Mouse (Mus musculus) embryo, embryonic 10 days (tissue): ENCODE results near the gene Ehbp1.

Source experiments
- DNase-seq: peaks from one replicate; pipeline ENCODE4 v3.0.0-alpha.2; 2015; ENCODE audit warnings: low spot score

The Ehbp1 gene

DNA sequence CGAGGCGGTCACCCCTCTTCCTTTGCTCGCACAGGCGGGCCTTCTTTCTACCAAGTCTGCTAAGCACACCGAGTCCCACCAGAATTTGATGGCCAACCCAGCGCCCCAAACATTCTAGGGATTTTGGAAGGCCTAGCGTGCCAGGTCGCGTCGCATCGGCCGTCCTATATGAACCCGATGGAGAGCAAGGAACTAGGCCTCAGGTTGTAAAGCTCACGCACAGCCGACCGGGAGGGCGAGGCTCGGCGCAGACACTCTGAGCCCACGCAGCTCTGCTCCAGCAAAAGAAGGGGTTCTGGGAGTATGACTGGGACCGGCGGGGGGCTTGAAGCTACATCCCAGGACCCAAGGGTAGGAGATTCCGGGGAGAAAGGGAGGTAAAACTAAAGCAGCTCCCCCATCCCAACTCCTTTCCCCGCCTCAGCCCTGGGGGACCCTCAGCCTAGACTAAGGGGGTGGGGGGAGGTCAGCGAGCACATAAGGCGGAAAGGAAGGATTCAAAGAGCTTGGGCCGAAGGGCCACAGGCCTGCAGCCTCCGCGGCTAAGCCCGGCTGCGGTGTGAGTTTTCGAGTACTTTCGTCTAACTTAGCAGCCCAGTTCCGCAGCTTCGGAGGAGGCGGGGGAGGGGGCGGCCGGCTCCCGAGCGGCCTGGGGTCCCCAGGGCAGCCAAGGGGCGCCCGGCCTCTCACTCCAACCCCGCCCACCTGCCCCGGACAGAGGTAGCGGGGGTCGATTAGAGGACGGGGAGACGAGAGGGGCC lies 341.6 kb downstream of the Ehbp1 start:
- peak; percentile 31 for DNase-seq

DNA sequence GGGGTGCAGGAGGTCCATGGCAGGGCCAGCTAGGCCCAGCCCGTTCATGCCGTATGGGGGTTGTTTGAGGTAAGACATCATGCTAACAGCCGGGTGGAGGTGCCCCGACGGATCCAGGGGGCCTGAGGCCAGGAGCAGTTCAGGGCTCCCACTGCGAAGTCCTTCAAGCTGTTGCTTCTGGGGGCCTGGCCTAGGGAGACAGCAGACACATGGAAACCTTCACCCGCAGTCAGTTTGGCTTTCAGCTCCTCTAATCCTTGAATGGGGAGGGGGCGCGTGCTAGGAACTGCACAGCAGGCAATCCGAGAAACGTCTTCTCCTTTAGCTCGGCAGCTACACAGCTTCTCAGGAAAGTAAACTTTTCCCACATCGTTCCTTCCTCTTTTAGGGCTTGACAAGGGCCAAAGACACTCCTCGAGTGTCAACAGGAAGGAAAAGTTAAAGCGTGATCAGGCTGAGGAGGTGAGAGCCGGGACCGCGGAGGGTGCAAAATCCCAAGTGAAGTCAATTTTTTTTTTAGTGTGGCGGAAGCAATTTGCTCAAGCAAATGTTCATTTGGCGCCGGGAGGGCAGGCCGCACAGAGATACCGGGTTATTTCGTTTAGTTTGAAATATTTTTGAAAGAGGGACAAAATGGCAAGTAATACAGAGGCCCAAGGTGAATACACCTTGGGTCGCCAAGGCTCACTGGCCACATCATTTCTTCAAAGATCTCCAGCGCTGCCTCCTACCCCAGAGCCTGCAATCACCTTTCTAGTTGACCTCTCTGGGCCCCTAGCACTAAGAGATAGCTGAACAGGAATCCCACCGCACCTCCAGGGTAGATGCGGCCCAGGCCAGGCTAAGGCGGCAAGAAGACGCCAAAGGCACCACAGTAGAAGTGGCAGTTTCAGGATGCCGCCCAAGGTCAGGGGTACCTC lies 342.4 kb downstream of the Ehbp1 start:
- peak; percentile 23 for DNase-seq

DNA sequence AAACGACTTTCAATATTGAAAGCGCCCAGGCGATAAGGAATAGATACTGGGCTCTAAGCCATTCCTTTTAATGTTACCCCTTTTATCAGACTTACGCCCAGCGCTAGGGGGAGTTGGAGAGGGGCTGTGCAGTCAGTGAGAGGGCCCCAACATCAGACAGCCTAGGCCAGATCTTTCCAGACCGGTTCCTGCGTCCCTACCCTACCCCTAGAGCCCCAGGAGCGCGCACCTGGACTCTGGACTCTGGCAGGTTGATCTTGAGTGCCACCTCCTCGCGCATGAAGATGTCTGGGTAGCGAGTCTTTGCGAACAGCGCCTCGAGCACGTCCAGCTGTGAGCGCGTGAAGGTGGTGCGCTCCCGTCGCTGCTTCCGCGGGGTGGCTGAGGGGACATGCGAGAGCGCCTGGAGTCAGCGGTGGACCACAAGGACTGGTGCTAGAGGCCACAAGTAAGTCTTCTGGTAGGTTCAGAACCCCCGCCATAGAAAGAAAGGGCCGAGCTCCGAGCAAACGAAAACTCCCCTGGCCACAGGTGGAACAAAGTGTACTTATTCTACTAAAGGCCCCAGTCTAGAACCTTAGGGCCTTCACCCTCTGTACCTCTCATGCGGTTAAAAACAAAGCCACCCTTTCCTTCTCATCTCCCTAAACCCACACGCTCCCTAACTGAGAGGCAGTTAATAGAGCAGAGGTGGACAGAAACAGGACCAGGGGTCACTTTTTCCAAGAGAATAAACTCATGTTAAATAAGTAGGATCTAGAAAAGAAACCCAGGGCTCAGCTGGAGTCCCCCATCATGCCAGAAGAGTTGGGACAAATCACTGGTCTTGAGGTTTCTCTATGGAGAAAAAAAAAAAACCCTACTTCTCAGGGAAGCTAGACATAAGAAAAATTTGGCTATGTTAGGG lies 343.7 kb downstream of the Ehbp1 start:
- peak; percentile 46 for DNase-seq

DNA sequence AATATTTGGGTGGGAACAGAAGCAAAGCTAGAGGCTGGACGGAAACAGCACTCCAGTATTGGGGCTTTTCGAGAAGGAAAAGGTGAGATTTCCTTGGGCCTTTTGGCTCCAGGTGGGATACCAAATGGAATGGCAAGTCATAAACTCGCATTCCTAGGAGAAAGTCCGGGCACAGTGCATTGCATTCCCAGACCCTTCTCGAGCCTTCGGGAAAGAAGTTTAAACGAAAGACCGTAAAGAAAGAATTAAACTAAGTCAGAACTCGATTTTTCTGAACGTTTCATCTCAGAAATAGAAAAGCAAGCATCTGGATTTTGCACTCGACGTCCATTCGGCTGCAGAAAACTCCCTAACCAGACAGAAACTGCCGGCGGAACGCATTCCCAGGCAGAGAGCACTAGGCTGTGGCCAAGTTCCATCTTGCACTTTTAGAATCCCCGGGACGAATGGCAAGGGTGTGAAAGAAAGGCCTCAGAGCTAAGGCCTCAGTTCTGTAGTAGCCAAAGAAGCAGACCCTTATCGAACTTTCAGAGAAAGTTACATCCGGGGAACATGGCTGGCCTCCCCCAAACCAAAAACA lies 344.4 kb downstream of the Ehbp1 start:
- peak; percentile 22 for DNase-seq

- peak; percentile 66 for DNase-seq
These were observed 345.2 kb downstream of the Ehbp1 start for GRCm38 (mm10) chr11:21996661-21997560.

GRCm38 (mm10) chr11:21996325-21996647 lies 345.8 kb downstream of the Ehbp1 start:
- no peak for DNase-seq

DNA sequence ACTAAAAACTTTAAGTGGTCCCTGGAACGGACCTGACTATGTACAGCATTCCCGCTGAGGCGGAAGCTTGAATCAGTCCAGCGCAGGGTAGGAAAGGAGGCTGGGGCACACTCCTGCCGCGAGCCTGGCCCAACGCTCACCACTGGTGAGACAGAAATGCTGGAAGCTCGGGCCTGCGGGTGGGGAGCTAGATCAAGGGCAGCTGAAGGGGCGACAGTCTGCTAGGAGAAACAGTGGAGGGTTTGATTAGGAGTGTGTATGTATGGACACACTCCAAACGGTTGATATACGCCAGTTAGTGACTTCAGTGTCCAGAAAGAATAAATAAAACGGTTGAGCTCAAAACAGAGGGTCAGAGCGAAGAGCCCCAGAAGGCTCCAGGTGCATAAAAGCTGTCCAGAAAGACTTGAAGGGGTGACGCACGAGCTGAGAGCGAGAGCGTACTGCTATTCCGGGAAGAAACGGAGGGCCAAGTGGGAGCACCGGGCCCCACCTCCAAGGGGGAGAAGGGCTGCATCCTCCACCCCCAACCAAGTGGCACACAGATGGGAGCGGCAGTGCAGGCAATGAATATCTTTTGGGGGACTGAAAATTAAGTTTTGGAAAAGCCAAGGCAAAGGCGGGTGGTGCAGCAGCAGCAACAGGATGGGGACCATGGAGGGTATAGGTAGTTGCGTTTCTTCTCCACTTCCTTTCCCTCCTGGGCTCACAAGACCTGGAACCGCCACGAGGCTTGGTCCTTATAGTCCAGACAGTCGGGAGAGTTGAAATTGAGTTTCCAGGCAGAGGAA lies 346.4 kb downstream of the Ehbp1 start:
- peak; percentile 52 for DNase-seq

GRCm38 (mm10) chr11:21994377-21995370 lies 347.4 kb downstream of the Ehbp1 start:
- peak; percentile 38 for DNase-seq

- peak; percentile 55 for DNase-seq
These were observed 348.3 kb downstream of the Ehbp1 start for GRCm38 (mm10) chr11:21993597-21994376.

DNA sequence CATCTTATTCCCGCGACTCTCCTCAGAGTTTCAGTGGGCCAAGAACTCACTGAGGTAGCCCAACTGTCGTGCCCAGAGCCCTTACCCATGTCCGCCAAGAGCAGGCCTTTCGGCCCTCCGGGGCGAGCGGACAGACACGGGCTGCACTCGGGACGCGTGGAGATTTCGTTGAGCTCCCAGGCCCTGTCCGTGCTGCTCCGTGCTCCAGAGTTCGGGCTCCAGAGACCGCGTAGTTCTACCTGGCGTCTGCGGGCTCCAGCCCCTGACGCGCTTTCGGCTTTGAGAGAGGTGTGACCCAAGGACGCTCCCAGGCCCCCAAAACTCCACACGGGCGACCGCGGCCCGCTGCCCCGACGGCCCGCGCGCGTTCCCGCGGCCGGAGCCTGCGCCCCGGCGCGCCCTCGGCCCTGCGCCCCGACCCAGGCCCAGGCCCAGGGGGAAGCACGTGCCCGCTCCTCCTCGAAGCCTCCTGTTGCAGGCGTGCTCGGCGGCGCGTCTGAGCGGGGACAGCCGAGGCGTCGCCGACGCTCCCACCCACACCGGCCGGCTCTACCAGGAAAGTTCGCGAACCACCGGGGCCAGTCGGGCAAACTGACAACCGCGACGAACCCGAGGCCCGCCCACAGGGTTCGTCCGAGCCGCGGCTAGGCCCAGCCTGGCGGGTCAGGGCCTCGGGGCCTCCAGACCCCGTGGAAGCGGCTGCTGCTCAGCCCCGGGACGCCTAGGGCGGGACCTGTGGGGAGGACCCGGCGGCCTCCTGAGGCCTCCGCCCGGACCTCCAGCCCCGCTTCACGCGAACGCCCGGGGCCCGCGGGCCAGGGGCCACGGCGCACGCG lies 349.1 kb downstream of the Ehbp1 start:
- DNase-seq, result peak; percentile 40

GRCm38 (mm10) chr11:21988398-21988946 lies 353.6 kb downstream of the Ehbp1 start:
- DNase-seq, result no peak

DNA sequence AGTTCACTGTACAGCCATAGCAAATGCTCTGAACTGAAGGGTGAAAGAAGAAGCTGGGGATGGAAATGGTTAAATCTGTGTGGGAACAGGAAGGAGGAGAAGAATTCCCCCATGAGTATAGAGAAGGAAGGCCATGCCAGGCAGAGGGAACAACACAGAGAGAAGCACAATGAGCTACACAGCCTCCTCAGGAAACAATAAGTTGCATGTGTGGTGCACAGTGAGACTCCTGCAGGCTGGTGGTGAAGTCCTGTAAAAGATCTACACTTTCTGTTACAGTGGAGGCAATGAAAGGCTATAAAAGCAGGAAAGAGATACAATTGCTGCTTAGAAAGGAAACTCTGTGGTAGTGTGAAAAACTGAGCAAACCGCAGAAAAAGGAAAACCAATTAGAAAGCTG lies 357.0 kb downstream of the Ehbp1 start:
- no peak for DNase-seq

GRCm38 (mm10) chr11:21974005-21974531 lies 368.0 kb downstream of the Ehbp1 start:
- peak; percentile 39 for DNase-seq

DNA sequence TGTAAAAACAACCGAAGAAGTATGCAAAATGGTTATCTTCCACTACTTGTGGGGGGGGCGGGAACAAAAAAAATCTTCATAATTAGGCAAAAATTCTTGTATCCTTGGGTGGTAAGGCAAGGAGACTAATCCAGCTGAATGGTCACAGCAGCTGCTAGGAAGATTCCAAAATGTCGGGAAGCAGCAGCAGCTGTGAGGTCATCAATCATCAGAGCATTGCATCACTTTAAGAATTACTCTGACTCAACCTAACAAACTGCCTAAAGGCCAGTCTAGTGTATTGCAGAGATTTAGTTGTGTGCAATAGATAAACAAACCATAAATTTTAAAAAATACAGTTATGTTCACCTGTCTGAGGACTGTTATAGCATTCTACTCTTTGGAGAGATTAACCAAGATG lies 368.5 kb downstream of the Ehbp1 start:
- no peak for DNase-seq

DNA sequence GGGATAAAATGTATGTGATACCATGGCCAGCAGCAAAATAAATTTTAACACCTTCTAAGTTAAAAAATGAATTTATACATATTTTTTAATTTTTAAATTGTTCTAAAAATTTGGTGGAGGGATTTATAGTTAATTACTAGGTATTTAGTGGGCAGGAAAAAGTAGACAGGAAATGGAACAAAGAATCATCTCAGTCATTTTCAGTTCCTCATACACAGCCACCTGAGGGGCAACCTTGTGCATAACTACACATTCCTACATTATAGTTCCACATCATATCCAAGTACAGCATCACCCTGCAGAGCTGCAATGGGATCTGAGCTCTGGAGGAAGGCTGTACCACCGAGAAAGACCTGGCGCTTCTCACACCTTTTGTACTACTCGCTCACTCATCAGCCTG lies 373.2 kb downstream of the Ehbp1 start:
- no peak for DNase-seq
